In genomic region chr19:26511756-26512155, GRCm38 (mm10) we compare ENCODE assay signal across 23 mouse cellular contexts.
DNase-seq lines count a peak whose midpoint lies in the region; ATAC-seq and TF ChIP-seq lines count a peak whose summit lies in the region.
"Had no signal": no experiment of that assay in that cellular context is flagged by ENCODE, and none has a peak within 500 bp of the region (broad histone marks: within the 10 kb centered on the region; RNA-seq: fewer than 3 reads in every experiment).

No protein-coding gene starts in this region.

- no peaks in the 10 kb centered on the region for H3K9me3 ChIP-seq in midbrain, embryonic 15.5 days
- no peaks in the 10 kb centered on the region for H3K9me3 ChIP-seq in midbrain, postnatal 0 days (ENCODE audit: low read length)
- H3K9me3 ChIP-seq in intestine, embryonic 15.5 days, result no peaks in the 10 kb centered on the region
- H3K9me3 ChIP-seq: embryonic facial prominence, embryonic 15.5 days; forebrain, embryonic 13.5 days; heart, embryonic 15.5 days; hindbrain, embryonic 10.5 days had no signal

- H3K4me1 ChIP-seq in midbrain, embryonic 15.5 days, result peaks cover 23% of the 10 kb centered on the region
- H3K4me1 ChIP-seq in midbrain, postnatal 0 days (ENCODE audit: insufficient read depth, low read length), result peaks cover 4% of the 10 kb centered on the region; the same call in 1 of the 2 replicates
- H3K4me1 ChIP-seq in intestine, embryonic 15.5 days (replicated peaks), result no peaks in the 10 kb centered on the region
- H3K4me1 ChIP-seq: heart, embryonic 15.5 days; hindbrain, embryonic 10.5 days had no signal

- no peaks in the 10 kb centered on the region for H3K27me3 ChIP-seq in midbrain, embryonic 15.5 days (replicated peaks)
- H3K27me3 ChIP-seq in midbrain, postnatal 0 days (ENCODE audit: insufficient read depth, low read length), result no peaks in the 10 kb centered on the region
- no peaks in the 10 kb centered on the region for H3K27me3 ChIP-seq in intestine, embryonic 15.5 days (replicated peaks)
- H3K27me3 ChIP-seq: embryonic facial prominence, embryonic 15.5 days; forebrain, embryonic 13.5 days; heart, embryonic 15.5 days had no signal

- no peak overlapping the region for H3K4me2 ChIP-seq in midbrain, embryonic 15.5 days
- H3K4me2 ChIP-seq in midbrain, postnatal 0 days (ENCODE audit: low read depth, low read length, poor library complexity, severe bottlenecking), result no peak overlapping the region
- H3K4me2 ChIP-seq in intestine, embryonic 15.5 days (replicated peaks), result no peak overlapping the region
- H3K4me2 ChIP-seq: embryonic facial prominence, embryonic 15.5 days; forebrain, embryonic 13.5 days; heart, embryonic 11.5 days; heart, embryonic 15.5 days; hindbrain, embryonic 14.5 days had no signal

- DNase-seq in adrenal gland, postnatal 14 days, result peak; percentile 10
- no peak for DNase-seq in adrenal gland, postnatal 4 days (ENCODE audit: low spot score in 2 of 2)
- DNase-seq in layer of hippocampus, adult 2 months (ENCODE audit: low spot score in 2 of 2), result no peak
- DNase-seq in layer of hippocampus, postnatal 25 days (ENCODE audit: extremely low spot score in 1 of 2, low spot score in 1 of 2), result no peak
- no peak for DNase-seq in midbrain, postnatal 0 days (ENCODE audit: low spot score)
- DNase-seq: adrenal gland, postnatal 25 days; cerebellum, adult 11 months; cerebellum, adult 8-10 months; cerebellum, postnatal 14 days; embryo, embryonic 11 days; gastrocnemius, postnatal 10 days; heart, adult 2 months had no signal

- ATAC-seq in midbrain, embryonic 15.5 days (replicated peaks), result 0 out of 2 replicates have a peak, but pooled peaks have one; percentile 48
- ATAC-seq in midbrain, postnatal 0 days (ENCODE audit: low FRiP score), result no peak
- no peak for ATAC-seq in intestine, embryonic 15.5 days
- ATAC-seq: activated CD4-positive, CD25-positive, alpha-beta regulatory T cell, adult 4 months; forebrain, embryonic 13.5 days; intestine, embryonic 16.5 days; Patski had no signal

- 73% methylated on average over 6 of the region's 6 CpGs for WGBS in midbrain, embryonic 15.5 days
- 62% methylated on average over 6 of the region's 6 CpGs for WGBS in midbrain, postnatal 0 days
- WGBS in intestine, embryonic 15.5 days, result 80% methylated on average over 6 of the region's 6 CpGs

- no peak for TF ChIP-seq CTCF in layer of hippocampus, adult 2 months (conservative IDR thresholded peaks at IDR 0.05)
- TF ChIP-seq CTCF in midbrain, postnatal 0 days (IDR thresholded peaks at IDR 0.05), result no peak

- 0 out of 2 replicates have a peak overlapping the region, but pooled peaks have one; percentile 7 for H3K27ac ChIP-seq in layer of hippocampus, adult 2 months
- H3K27ac ChIP-seq in midbrain, embryonic 15.5 days, result no peak overlapping the region
- no peak overlapping the region for H3K27ac ChIP-seq in midbrain, postnatal 0 days (ENCODE audit: low read depth, low read length)
- no peak overlapping the region for H3K27ac ChIP-seq in intestine, embryonic 15.5 days
- H3K27ac ChIP-seq: embryonic facial prominence, embryonic 15.5 days; forebrain, embryonic 13.5 days; heart, adult 2 months; heart, embryonic 15.5 days; hindbrain, embryonic 10.5 days; hindbrain, embryonic 14.5 days had no signal

- H3K9ac ChIP-seq in midbrain, embryonic 15.5 days, result no peak overlapping the region
- no peak overlapping the region for H3K9ac ChIP-seq in midbrain, postnatal 0 days (replicated peaks; ENCODE audit: low read length, poor library complexity, severe bottlenecking)
- no peak overlapping the region for H3K9ac ChIP-seq in intestine, embryonic 15.5 days
- H3K9ac ChIP-seq: embryonic facial prominence, embryonic 15.5 days; forebrain, embryonic 13.5 days; heart, embryonic 15.5 days; hindbrain, embryonic 14.5 days had no signal

- no peak overlapping the region for H3K4me3 ChIP-seq in layer of hippocampus, adult 2 months
- H3K4me3 ChIP-seq in midbrain, embryonic 15.5 days, result no peak overlapping the region
- no peak overlapping the region for H3K4me3 ChIP-seq in midbrain, postnatal 0 days (ENCODE audit: low read depth, low read length)
- no peak overlapping the region for H3K4me3 ChIP-seq in intestine, embryonic 15.5 days (replicated peaks)
- H3K4me3 ChIP-seq: embryonic facial prominence, embryonic 15.5 days; forebrain, embryonic 13.5 days; heart, adult 2 months; heart, embryonic 15.5 days; hindbrain, embryonic 10.5 days had no signal

- no peaks in the 10 kb centered on the region for H3K36me3 ChIP-seq in midbrain, embryonic 15.5 days (replicated peaks)
- no peaks in the 10 kb centered on the region for H3K36me3 ChIP-seq in midbrain, postnatal 0 days (ENCODE audit: insufficient read depth, low read length)
- H3K36me3 ChIP-seq in intestine, embryonic 15.5 days, result no peaks in the 10 kb centered on the region
- H3K36me3 ChIP-seq: embryonic facial prominence, embryonic 15.5 days; heart, embryonic 15.5 days; hindbrain, embryonic 10.5 days had no signal
